Mouse (Mus musculus): ENCODE data around the gene Gm10964. TPM values are rescaled to one million over a fixed set of nuclear protein-coding genes. Genes with fewer than 3 reads are reported as not detected.

Gene Gm10964
- polyA plus RNA-seq (2012; rRNA removed) = not detected in 2 replicates

GRCm38 (mm10) chr3:103739329-103739728, at the start of gene Gm10964:
Gene Gm10964 (plus strand): TSS chr3:103739366.
- Histone ChIP-seq H3K4me1 (ENCODE audit: control insufficient read depth, insufficient read depth, insufficient read length, low read length) (no peaks in the 10 kb centered on the region), H3K27me3 (ENCODE audit: control insufficient read depth, insufficient read depth, low read length) (no peaks in the 10 kb centered on the region), H3K4me3 (ENCODE audit: low read depth, low read length) (no peak within 1 kb of the TSS), H3K36me3 (ENCODE audit: control insufficient read depth, insufficient read depth, low read length) (peaks cover 21% of the 10 kb centered on the region), H3K27ac (ENCODE audit: insufficient read depth, low read depth, low read length) (peak within 1 kb of the TSS; percentile 36)
- WGBS = 92% methylated on average over 1 of the region's 1 CpGs
- TF ChIP-seq CTCF (IDR thresholded peaks at IDR 0.05; ENCODE audit: extremely low read depth, insufficient read length, insufficient replicate concordance, low read depth, low read length) (no peak), POLR2A (IDR thresholded peaks at IDR 0.05; ENCODE audit: low read depth, low read length) (no peak)

GRCm38 (mm10) chr3:103690506-103690905, 48.7 kb upstream of the Gm10964 start:
- Histone ChIP-seq H3K4me1 (ENCODE audit: control insufficient read depth, insufficient read depth, insufficient read length, low read length) (no peaks in the 10 kb centered on the region), H3K27ac (ENCODE audit: insufficient read depth, low read depth, low read length) (no peak overlapping the region), H3K36me3 (ENCODE audit: control insufficient read depth, insufficient read depth, low read length) (no peaks in the 10 kb centered on the region), H3K4me3 (ENCODE audit: low read depth, low read length) (no peak overlapping the region), H3K27me3 (ENCODE audit: control insufficient read depth, insufficient read depth, low read length) (no peaks in the 10 kb centered on the region)
- 67% methylated on average over 3 of the region's 3 CpGs for WGBS
- TF ChIP-seq POLR2A (IDR thresholded peaks at IDR 0.05; ENCODE audit: low read depth, low read length) (no peak), CTCF (IDR thresholded peaks at IDR 0.05; ENCODE audit: extremely low read depth, insufficient read length, insufficient replicate concordance, low read depth, low read length) (no peak)

GRCm38 (mm10) chr3:103695556-103695955, 43.6 kb upstream of the Gm10964 start:
- Histone ChIP-seq H3K4me1 (ENCODE audit: control insufficient read depth, insufficient read depth, insufficient read length, low read length) (no peaks in the 10 kb centered on the region), H3K27me3 (ENCODE audit: control insufficient read depth, insufficient read depth, low read length) (no peaks in the 10 kb centered on the region), H3K4me3 (ENCODE audit: low read depth, low read length) (no peak overlapping the region), H3K27ac (ENCODE audit: insufficient read depth, low read depth, low read length) (no peak overlapping the region), H3K36me3 (ENCODE audit: control insufficient read depth, insufficient read depth, low read length) (no peaks in the 10 kb centered on the region)
- 54% methylated on average over 3 of the region's 3 CpGs for WGBS
- no peak for TF ChIP-seq CTCF (IDR thresholded peaks at IDR 0.05; ENCODE audit: extremely low read depth, insufficient read length, insufficient replicate concordance, low read depth, low read length)
- TF ChIP-seq POLR2A (IDR thresholded peaks at IDR 0.05; ENCODE audit: low read depth, low read length) = no peak

GRCm38 (mm10) chr3:103696388-103696925, 42.7 kb upstream of the Gm10964 start:
- H3K27ac ChIP-seq (ENCODE audit: insufficient read depth, low read depth, low read length) = no peak overlapping the region
- WGBS = 89% methylated on average over 1 of the region's 1 CpGs
- TF ChIP-seq POLR2A (IDR thresholded peaks at IDR 0.05; ENCODE audit: low read depth, low read length) (no peak), CTCF (IDR thresholded peaks at IDR 0.05; ENCODE audit: extremely low read depth, insufficient read length, insufficient replicate concordance, low read depth, low read length) (no peak)

GRCm38 (mm10) chr3:103704661-103705060, 34.5 kb upstream of the Gm10964 start:
- WGBS = 69% methylated on average over 6 of the region's 6 CpGs
- TF ChIP-seq POLR2A (IDR thresholded peaks at IDR 0.05; ENCODE audit: low read depth, low read length) = no peak
- no peak for TF ChIP-seq CTCF (IDR thresholded peaks at IDR 0.05; ENCODE audit: extremely low read depth, insufficient read length, insufficient replicate concordance, low read depth, low read length)
- no peaks in the 10 kb centered on the region for H3K36me3 ChIP-seq (ENCODE audit: control insufficient read depth, insufficient read depth, low read length)
- no peaks in the 10 kb centered on the region for H3K27me3 ChIP-seq (ENCODE audit: control insufficient read depth, insufficient read depth, low read length)
- no peaks in the 10 kb centered on the region for H3K4me1 ChIP-seq (ENCODE audit: control insufficient read depth, insufficient read depth, insufficient read length, low read length)
- no peak overlapping the region for H3K4me3 ChIP-seq (ENCODE audit: low read depth, low read length)
- no peak overlapping the region for H3K27ac ChIP-seq (ENCODE audit: insufficient read depth, low read depth, low read length)

More at GRCm38 (mm10) chr3:103696388-103696925, 42.7 kb upstream of the Gm10964 start:
- Histone ChIP-seq H3K4me3 (ENCODE audit: low read depth, low read length) (no peak overlapping the region), H3K36me3 (ENCODE audit: control insufficient read depth, insufficient read depth, low read length) (no peaks in the 10 kb centered on the region), H3K4me1 (ENCODE audit: control insufficient read depth, insufficient read depth, insufficient read length, low read length) (no peaks in the 10 kb centered on the region), H3K27me3 (ENCODE audit: control insufficient read depth, insufficient read depth, low read length) (no peaks in the 10 kb centered on the region)

GRCm38 (mm10) chr3:103705426-103705825, 33.7 kb upstream of the Gm10964 start:
- Histone ChIP-seq H3K4me1 (ENCODE audit: control insufficient read depth, insufficient read depth, insufficient read length, low read length) (no peaks in the 10 kb centered on the region), H3K4me3 (ENCODE audit: low read depth, low read length) (no peak overlapping the region), H3K36me3 (ENCODE audit: control insufficient read depth, insufficient read depth, low read length) (no peaks in the 10 kb centered on the region), H3K27ac (ENCODE audit: insufficient read depth, low read depth, low read length) (no peak overlapping the region), H3K27me3 (ENCODE audit: control insufficient read depth, insufficient read depth, low read length) (no peaks in the 10 kb centered on the region)
- TF ChIP-seq CTCF (IDR thresholded peaks at IDR 0.05; ENCODE audit: extremely low read depth, insufficient read length, insufficient replicate concordance, low read depth, low read length) = no peak
- no peak for TF ChIP-seq POLR2A (IDR thresholded peaks at IDR 0.05; ENCODE audit: low read depth, low read length)
- WGBS = 59% methylated on average over 12 of the region's 12 CpGs

- Histone ChIP-seq H3K4me1 (ENCODE audit: control insufficient read depth, insufficient read depth, insufficient read length, low read length) (no peaks in the 10 kb centered on the region), H3K4me3 (ENCODE audit: low read depth, low read length) (no peak overlapping the region), H3K36me3 (ENCODE audit: control insufficient read depth, insufficient read depth, low read length) (no peaks in the 10 kb centered on the region), H3K27ac (ENCODE audit: insufficient read depth, low read depth, low read length) (no peak overlapping the region), H3K27me3 (ENCODE audit: control insufficient read depth, insufficient read depth, low read length) (no peaks in the 10 kb centered on the region)
- 78% methylated on average over 5 of the region's 5 CpGs for WGBS
- no peak for TF ChIP-seq POLR2A (IDR thresholded peaks at IDR 0.05; ENCODE audit: low read depth, low read length)
- TF ChIP-seq CTCF (IDR thresholded peaks at IDR 0.05; ENCODE audit: extremely low read depth, insufficient read length, insufficient replicate concordance, low read depth, low read length) = no peak
These were observed 29.6 kb upstream of the Gm10964 start for GRCm38 (mm10) chr3:103709470-103710040.
